ENCODE assay signal across 8 mouse cellular contexts in the genomic region with DNA sequence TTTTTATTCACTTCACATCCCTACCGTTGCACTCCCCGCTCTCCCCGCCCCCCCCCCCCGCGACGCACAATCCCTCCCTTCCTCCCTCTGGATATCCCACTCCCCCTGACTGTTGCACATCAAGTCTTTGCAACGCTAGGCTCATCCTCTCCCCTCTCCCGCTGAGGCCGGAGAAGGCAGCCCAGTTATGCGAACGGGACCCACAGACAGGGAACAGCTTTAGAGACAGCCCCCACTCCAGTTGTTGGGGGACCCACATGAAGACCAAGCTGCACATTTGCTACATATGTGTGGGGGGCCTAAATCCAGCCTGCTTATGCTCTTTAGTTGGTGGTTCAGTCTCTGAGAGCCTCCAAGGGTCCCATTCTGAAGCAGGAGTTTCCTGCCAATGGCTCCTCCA. TPM values are rescaled to one million over a fixed set of nuclear protein-coding genes. Genes with fewer than 3 reads are reported as not detected.
A peak's percentile ranks its signal among the peaks of the same experiment; 100 is the strongest.
DNase-seq lines count a peak whose midpoint lies in the region; TF ChIP-seq lines count a peak whose summit lies in the region.

Stambp (minus strand) TSS at position 59 of the 400 bp plus-strand sequence.

- no peaks in the 10 kb centered on the region for H3K9me3 ChIP-seq in heart, embryonic 10.5 days
- H3K9me3 ChIP-seq in midbrain, embryonic 10.5 days (replicated peaks), result no peaks in the 10 kb centered on the region

- WGBS in heart, embryonic 10.5 days, result 2% methylated on average over 7 of the region's 11 CpGs
- 0% methylated on average over 10 of the region's 11 CpGs for WGBS in midbrain, embryonic 10.5 days

- peaks cover 4% of the 10 kb centered on the region for H3K4me1 ChIP-seq in testis, adult 2 months (ENCODE audit: control insufficient read depth, insufficient read depth, low read length)
- peaks cover 23% of the 10 kb centered on the region for H3K4me1 ChIP-seq in heart, embryonic 10.5 days
- H3K4me1 ChIP-seq in midbrain, embryonic 10.5 days, result peaks cover 17% of the 10 kb centered on the region

- peak within 1 kb of the TSS; percentile 63 for H3K27ac ChIP-seq in testis, adult 2 months (ENCODE audit: control insufficient read depth, insufficient read depth, low read depth, low read length)
- peak within 1 kb of the TSS; percentile 91 for H3K27ac ChIP-seq in heart, embryonic 10.5 days
- H3K27ac ChIP-seq in midbrain, embryonic 10.5 days (replicated peaks), result peak within 1 kb of the TSS; percentile 84

- no peaks in the 10 kb centered on the region for H3K27me3 ChIP-seq in testis, adult 2 months (ENCODE audit: control insufficient read depth, insufficient read depth, low read length)
- H3K27me3 ChIP-seq in heart, embryonic 10.5 days (ENCODE audit: insufficient read depth, poor library complexity, severe bottlenecking), result peaks cover 15% of the 10 kb centered on the region; the same call in 1 of the 2 replicates
- H3K27me3 ChIP-seq in midbrain, embryonic 10.5 days (ENCODE audit: low read depth, poor library complexity, severe bottlenecking), result peaks cover 11% of the 10 kb centered on the region

- peaks cover under 1% of the 10 kb centered on the region for H3K36me3 ChIP-seq in testis, adult 2 months (ENCODE audit: control insufficient read depth, insufficient read depth, low read length)
- H3K36me3 ChIP-seq in heart, embryonic 10.5 days, result peaks cover 6% of the 10 kb centered on the region; the same call in 1 of the 2 replicates
- H3K36me3 ChIP-seq in midbrain, embryonic 10.5 days, result peaks cover 4% of the 10 kb centered on the region; the same call in 1 of the 2 replicates

- no peak for TF ChIP-seq POLR2A in testis, adult 2 months (IDR thresholded peaks at IDR 0.05; ENCODE audit: control insufficient read depth, low read depth, low read length)

- peak; percentile 45 for DNase-seq in cerebellum, adult 11-12 months
- DNase-seq in cerebellum, adult 11 months, result no peak
- no peak for DNase-seq in testis, postnatal 14 days (ENCODE audit: low spot score)
- DNase-seq in heart, embryonic 10.5 days (ENCODE audit: low spot score), result no peak
- peak in 1 of 2 experiments; percentile 30 for DNase-seq in layer of hippocampus, postnatal 14 days (ENCODE audit: low spot score in 2 of 2)
- no peak for DNase-seq in midbrain, embryonic 10.5 days (ENCODE audit: low spot score)
- no peak for DNase-seq in urinary bladder, postnatal 10 days (ENCODE audit: low spot score)

- TF ChIP-seq CTCF in testis, adult 2 months (IDR thresholded peaks at IDR 0.05; ENCODE audit: control insufficient read depth, insufficient read depth, insufficient replicate concordance, low read depth, low read length), result no peak

- peak within 1 kb of the TSS; percentile 93 for H3K4me3 ChIP-seq in testis, adult 2 months (ENCODE audit: control insufficient read depth, low read depth, low read length)
- peak within 1 kb of the TSS; percentile 90 for H3K4me3 ChIP-seq in heart, embryonic 10.5 days
- peak within 1 kb of the TSS; percentile 82 for H3K4me3 ChIP-seq in midbrain, embryonic 10.5 days

RNA-seq across cellular contexts. Expression of gene Stambp, which starts in this region (rescaled TPM):
- polyA plus RNA-seq in testis, adult 2 months (2012; rRNA removed), result 42.6 and 44.6 TPM in 2 replicates
- 23.3 and 23.5 TPM in 2 replicates for polyA plus RNA-seq in heart, embryonic 10.5 days (2016; fragmentation: Nextera tagmentation; extraction: Ambion mirVana)
- total RNA-seq in layer of hippocampus, postnatal 14 days (2021), result 10 to 100 TPM; 31.7 to 36.2 TPM
- polyA plus RNA-seq in midbrain, embryonic 10.5 days (2016; fragmentation: Nextera tagmentation; extraction: Ambion mirVana), result 17.8 and 18.3 TPM in 2 replicates
